Mouse (Mus musculus): ENCODE data around the gene Glb1l2. TPM values are rescaled to one million over a fixed set of nuclear protein-coding genes. Genes with fewer than 3 reads are reported as not detected.
A peak's percentile ranks its signal among the peaks of the same experiment; 100 is the strongest.

Glb1l2 gene
- total RNA-seq (2021), result under 1 TPM; 0.11 to 0.61 TPM
- long read RNA-seq, experiment 1, partial matches to known transcripts, result 1 of 1 reads
- long read RNA-seq, experiment 1, other reads (novel, unspliced or antisense), result 0 of 1 reads
- long read RNA-seq, experiment 2, result 0 reads

- intact Hi-C loops (cut with DNase I), result no loop called here
- peak; percentile 84 to 92 for DNase-seq (ENCODE audit: low spot score in 2 of 2)
These were observed at the start of gene Glb1l2 for GRCm38 (mm10) chr9:26805935-26806666. Gene Glb1l2, minus strand, starts transcription at chr9:26806468.

DNA sequence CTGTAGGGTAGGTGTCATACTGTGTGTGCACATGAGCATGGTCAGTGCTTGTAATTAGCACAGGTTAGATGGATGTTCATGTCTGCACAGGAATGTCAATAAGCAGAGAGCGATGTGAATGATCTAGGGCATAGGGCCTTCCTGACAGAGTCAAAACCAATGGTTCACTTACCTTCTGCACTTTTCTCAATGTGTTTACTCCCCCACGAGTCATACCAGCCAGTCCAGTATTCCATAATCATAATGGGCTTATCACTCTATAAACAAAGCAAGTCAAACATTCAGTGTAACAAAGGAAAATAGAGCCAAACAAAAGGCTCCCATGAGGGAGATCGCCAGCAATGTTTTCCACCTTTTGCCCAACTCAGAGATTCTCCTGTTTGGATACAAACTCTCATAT is 24.8 kb upstream of the Glb1l2 start:
- intact Hi-C loops (cut with DNase I), result no loop called here
- no peak for DNase-seq (ENCODE audit: low spot score in 2 of 2)

DNA sequence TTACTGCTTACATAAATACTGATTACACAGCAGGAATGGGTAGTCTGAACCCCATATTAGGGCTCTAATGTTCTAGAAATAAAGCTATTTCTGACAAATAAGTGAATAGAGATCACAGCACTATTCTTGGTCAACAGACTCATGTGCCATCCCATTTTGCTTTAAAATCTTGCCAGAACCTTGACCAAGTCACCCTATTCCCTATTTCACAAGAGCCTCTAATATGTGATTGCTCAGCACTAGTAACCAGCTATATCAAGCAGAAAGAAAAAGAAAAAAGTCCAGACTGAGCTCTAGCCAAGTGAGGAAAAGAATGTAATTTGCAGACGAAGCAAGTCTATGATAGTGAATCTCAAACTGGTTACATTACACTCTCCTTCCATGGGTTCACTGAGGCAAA is 13.7 kb upstream of the Glb1l2 start:
- intact Hi-C loops (cut with DNase I), result no loop called here

DNA sequence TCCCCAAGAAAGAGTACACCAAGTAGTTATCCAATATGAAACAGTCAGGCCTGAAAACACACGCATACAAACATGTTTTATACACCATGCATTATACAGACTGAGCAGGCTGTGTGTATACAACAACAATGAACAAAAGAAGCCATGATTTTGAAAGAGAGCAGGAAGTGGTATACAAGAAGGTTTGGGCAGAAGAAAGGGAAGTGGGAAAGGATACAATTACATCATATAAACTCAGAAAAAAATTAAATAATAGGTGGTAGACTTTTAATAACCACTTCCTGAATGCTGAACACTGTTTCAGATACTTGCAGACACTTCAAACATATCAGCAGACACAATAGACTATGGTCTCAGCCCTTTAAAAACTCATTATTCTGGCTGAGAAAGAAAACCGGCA is 2.5 kb upstream of the Glb1l2 start:
- no peak for DNase-seq (ENCODE audit: low spot score in 2 of 2)
- intact Hi-C loops (cut with DNase I), result no loop called here

More for the DNA sequence above, 13.7 kb upstream of the Glb1l2 start:
- no peak for DNase-seq (ENCODE audit: low spot score in 2 of 2)

DNA sequence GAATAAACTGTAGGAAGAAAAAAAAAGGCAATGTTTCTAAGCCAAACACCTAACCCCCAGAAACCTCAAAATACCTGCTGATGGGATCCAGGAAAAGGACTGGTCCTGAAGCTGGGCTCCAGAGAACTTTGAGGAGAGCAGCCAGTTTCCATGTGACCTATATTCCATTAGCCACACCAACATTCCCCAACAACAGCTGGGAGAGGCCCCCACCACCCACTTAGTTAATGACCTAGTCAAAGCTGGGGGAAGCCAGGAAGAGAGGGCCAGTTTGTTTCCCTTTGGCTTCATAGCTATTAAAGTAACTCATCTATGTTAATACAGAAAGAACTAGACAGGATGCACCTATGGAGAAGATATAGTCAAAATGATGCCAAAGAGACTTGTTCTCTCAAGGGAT is 1.9 kb downstream of the Glb1l2 start:
- intact Hi-C loops (cut with DNase I), result no loop called here
- no peak for DNase-seq (ENCODE audit: low spot score in 2 of 2)

- intact Hi-C loops (cut with DNase I), result no loop called here
- no peak for DNase-seq (ENCODE audit: low spot score in 2 of 2)
These were observed 5.9 kb downstream of the Glb1l2 start for GRCm38 (mm10) chr9:26800357-26800756.

- intact Hi-C loops (cut with DNase I), result no loop called here
- no peak for DNase-seq (ENCODE audit: low spot score in 2 of 2)
These were observed 7.5 kb downstream of the Glb1l2 start for GRCm38 (mm10) chr9:26798731-26799130.

DNA sequence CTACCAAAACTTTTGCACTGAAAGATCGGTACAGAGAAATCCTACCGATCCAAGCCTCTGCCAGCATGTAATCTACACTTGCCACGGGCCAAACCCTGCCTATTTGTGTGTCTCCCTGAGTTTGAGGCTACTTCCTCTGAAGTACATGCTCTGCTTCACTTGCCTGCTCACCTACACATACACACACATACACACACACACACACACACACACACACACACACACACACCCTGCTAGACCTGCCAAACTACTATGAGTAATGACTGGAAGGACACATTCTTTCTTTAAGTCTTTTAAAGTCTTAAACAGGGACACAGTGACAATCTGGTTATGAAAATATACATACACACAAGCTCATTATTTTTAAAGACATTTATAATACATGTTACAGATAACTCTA is 8.1 kb downstream of the Glb1l2 start:
- intact Hi-C loops (cut with DNase I), result no loop called here
- no peak for DNase-seq (ENCODE audit: low spot score in 2 of 2)

DNA sequence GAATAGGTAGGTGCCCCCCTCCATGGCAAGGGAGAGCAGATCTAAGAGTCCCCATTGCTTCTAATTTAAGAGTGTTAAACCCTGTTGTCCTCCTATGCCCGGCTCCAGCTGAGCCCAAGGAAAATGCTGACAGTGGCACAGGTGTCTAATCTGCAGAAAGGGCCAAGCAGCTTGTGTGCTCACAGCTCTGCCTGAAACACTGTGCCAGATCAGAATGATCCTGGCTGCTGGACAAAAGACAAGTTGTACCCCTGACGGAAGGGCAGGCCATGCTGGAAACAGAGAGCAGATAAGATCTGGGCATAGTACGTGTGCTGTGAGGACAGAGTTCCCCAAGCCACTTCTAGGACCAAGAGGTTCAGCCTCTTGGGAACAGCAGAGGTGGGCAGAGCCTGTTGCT is 13.4 kb downstream of the Glb1l2 start:
- intact Hi-C loops (cut with DNase I), result no loop called here
- no peak for DNase-seq (ENCODE audit: low spot score in 2 of 2)

DNA sequence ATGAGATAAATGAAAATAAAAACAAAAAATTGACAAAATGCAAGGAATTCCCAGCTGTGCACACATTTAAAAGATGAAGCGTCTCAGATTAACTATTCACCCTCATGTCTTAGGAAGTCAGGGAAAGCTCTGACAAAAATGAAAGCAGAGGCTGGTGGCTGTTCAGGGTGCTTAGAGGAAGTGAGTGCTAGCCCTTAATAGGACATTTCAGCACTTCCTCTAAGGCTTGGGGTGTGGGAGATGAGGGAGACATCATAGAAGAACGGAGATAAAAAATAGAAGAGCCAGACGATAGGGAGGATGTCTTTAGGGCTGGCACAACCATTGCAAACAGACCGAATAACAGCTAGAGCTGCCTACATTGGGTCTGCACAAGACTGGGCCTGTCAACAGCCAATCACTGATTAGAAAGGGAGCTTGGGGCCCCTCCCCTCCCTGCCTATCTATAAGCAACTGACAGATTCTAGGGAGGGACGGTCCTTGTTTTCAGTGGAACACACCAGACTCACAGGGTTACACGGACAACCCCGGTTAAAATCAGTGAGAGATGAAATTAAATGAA is 22.8 kb downstream of the Glb1l2 start:
- no peak for DNase-seq (ENCODE audit: low spot score in 2 of 2)
- intact Hi-C loops (cut with DNase I), result no loop called here

DNA sequence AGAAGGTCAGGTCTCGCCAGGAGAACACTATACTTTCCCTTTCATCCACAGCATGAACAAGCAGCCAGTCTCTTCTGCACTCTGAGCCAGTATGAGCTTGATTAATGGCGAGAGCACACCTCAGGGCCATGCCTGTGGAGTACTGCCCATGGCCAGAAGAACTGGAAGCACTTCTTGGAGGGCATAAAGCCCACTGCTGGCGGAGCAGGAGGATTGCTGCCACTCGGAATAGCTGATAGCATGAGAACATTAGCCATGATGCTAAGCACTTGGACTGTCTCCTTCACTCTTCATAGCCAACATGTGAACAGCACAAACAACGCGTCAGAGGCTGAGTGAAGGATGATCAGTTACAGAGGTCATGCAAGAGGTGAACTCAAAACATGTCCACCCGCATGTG is 27.8 kb downstream of the Glb1l2 start:
- no peak for DNase-seq (ENCODE audit: low spot score in 2 of 2)
- intact Hi-C loops (cut with DNase I), result no loop called here

GRCm38 (mm10) chr9:26776122-26776902 is 30.0 kb downstream of the Glb1l2 start:
- intact Hi-C loops (cut with DNase I), result loop anchor here (1.0 to 2.0 kb wide), 2 partner anchors 1083 to 1120 kb away; no protein-coding TSS in a partner anchor
- DNase-seq (ENCODE audit: low spot score in 2 of 2), result peak; percentile 78 to 80

DNA sequence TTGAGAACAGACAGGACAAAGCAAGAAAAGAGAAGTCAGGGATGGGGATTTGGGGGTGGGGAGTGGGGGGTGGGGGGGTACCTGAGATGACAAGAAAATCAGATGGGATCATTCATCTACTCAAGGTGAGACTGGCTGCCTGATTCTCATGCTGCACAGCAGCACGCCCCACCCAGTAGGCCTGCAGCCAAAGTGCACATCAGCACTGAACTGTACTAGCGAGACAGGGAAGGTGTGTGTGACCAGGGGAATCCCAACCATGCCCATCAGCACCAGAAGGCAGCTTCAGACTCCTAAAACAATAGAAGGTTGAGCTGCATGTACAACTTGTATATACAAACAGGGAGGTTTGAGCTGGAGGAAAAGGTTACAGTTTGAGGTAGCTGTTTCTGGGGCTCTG is 30.6 kb downstream of the Glb1l2 start:
- intact Hi-C loops (cut with DNase I), result loop anchor here (1.0 to 2.0 kb wide), 2 partner anchors 1082 to 1119 kb away; no protein-coding TSS in a partner anchor
- no peak for DNase-seq (ENCODE audit: low spot score in 2 of 2)

DNA sequence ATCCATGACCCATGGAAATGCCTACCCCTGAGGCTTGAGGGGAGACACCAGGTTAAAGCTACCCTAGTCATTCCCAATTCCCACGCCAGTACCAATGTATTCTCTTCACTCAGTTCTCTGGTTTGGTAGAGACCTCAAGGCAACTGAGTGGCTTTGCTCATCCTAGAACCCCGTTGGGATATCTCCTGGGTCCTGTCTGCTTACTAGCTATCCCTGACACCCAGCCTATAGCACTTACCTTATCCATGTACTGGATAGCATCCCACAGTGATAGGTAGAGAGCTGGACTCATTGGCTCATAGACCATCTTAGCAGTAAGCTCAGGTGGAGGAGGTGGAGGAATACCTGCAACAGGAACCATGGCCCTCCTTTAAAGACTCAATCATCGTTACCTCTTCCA is 38.1 kb downstream of the Glb1l2 start:
- no peak for DNase-seq (ENCODE audit: low spot score in 2 of 2)
- intact Hi-C loops (cut with DNase I), result loop anchor here (10.0 kb wide), 1 partner anchor 643 kb away; no protein-coding TSS in a partner anchor

DNA sequence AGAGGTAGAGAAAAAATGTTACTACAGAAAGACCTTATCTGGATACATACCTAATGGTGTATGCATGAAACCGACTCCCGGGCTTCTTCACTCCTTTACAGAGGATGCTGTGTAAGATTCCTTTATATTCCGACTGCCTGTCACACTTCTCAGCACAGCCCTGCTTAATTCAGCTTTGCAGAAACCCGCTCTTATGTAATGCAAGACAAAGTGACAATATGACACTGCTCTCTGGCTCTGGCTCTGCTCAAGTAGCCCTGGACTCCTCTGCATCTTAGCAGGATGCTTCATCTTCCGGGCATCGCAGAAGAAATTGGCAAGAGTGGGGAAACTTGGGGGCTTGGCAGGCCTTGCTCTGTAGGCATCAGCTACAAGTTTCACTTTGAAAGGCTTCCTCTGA is 43.8 kb downstream of the Glb1l2 start:
- intact Hi-C loops (cut with DNase I), result loop anchor here (5.0 to 10.0 kb wide), 2 partner anchors 638 to 865 kb away; no protein-coding TSS in a partner anchor
- DNase-seq (ENCODE audit: low spot score in 2 of 2), result no peak

GRCm38 (mm10) chr9:26760576-26760975 is 45.7 kb downstream of the Glb1l2 start:
- intact Hi-C loops (cut with DNase I), result loop anchor here (5.0 to 10.0 kb wide), 2 partner anchors 636 to 863 kb away; no protein-coding TSS in a partner anchor
- no peak for DNase-seq (ENCODE audit: low spot score in 2 of 2)

DNA sequence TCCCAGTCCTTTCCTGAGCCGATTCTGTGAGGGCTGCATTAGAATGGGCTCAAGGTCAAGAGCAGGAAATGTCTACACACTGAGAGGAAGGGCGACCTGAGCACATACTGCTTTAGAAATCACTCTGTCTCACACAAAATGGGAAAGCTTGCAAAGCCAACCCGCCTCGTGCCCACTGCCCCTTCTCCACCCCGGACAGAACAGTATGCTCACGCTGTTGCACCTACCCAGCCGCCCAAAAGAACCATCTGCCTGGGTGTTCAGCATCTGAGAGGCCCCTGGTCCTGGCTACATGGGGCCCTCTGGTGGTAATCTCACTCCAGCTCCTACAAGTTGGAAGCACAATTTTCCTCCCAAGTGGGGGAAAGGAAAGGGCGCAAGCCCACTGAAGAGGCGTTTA is 46.2 kb downstream of the Glb1l2 start:
- intact Hi-C loops (cut with DNase I), result loop anchor here (5.0 to 10.0 kb wide), 2 partner anchors 635 to 863 kb away; no protein-coding TSS in a partner anchor
- peak; percentile 72 to 79 for DNase-seq (ENCODE audit: low spot score in 2 of 2)

- intact Hi-C loops (cut with DNase I), result no loop called here
- no peak for DNase-seq (ENCODE audit: low spot score in 2 of 2)
These were observed 57.4 kb downstream of the Glb1l2 start for GRCm38 (mm10) chr9:26748893-26749292.

- DNase-seq (ENCODE audit: low spot score in 2 of 2), result no peak
- intact Hi-C loops (cut with DNase I), result no loop called here
These were observed 59.1 kb downstream of the Glb1l2 start for GRCm38 (mm10) chr9:26747121-26747520.

GRCm38 (mm10) chr9:26742817-26743216 is 63.5 kb downstream of the Glb1l2 start:
- intact Hi-C loops (cut with DNase I), result no loop called here
- peak; percentile 44 to 64 for DNase-seq (ENCODE audit: low spot score in 2 of 2)

Measured in left cerebral cortex, postnatal 14 days (tissue).